Mouse (Mus musculus): ENCODE results near the gene Rps7.

Rps7 gene

DNA sequence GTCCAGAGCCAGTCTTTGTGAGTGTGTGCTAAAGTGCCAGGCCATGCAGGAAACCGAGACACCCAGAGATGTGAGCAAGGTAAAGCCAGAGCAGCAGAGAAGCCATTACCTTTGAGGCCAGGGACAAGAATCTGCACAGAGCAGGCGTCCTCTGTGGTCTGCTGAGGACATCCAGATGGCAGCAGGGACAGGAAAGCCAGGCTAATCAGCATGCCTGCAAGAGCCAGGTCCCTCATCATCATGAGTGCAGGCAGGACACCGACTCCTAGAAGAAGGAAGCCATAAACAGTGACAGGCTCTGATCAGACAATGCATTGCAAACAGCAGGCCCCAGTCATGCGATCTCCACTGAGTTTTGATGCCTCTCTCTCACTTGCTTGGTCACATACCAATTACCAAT, 18.5 kb downstream of the Rps7 start:
- no peak for DNase-seq (ENCODE audit: low spot score in 2 of 2)

DNA sequence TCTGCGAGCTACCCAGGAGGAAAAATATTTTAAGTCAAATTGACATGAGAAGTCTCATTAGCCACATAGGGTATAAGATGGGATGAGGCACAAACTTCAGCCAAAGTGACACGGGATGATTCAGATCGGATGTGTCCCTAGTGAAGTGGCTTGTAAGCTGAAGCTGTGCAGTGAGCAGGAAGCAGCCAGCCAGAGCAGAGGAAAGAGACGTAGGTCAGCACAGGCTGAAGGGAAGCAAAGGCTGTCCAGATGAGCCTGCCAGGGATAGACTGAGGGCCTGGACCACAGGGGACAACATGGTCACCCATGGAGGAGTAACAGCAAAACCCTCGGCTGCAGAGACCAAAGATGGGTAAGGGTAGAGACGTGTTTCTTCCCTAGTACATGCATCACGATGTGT, 21.4 kb downstream of the Rps7 start:
- DNase-seq (ENCODE audit: low spot score in 2 of 2) = no peak

DNA sequence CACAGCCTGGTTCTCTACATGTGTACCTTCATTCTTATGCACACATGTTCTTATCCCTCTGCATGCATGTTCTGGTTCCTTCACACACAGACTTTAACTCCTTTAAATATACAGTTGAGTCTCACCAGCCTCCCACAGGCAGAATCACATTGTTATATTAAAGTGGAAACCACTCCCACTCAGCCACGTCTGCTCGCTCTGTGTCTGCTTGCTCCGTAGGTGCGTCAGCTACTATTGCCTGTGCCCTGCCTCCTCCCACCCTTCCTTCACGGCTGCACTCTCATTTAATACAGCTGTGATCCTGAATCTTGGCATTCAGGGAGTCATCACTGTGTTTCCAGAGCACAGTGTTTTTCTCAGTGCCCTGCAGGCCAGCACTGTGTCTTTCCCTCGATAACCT, 23.4 kb downstream of the Rps7 start:
- DNase-seq (ENCODE audit: low spot score in 2 of 2) = peak; percentile 67 to 76

DNA sequence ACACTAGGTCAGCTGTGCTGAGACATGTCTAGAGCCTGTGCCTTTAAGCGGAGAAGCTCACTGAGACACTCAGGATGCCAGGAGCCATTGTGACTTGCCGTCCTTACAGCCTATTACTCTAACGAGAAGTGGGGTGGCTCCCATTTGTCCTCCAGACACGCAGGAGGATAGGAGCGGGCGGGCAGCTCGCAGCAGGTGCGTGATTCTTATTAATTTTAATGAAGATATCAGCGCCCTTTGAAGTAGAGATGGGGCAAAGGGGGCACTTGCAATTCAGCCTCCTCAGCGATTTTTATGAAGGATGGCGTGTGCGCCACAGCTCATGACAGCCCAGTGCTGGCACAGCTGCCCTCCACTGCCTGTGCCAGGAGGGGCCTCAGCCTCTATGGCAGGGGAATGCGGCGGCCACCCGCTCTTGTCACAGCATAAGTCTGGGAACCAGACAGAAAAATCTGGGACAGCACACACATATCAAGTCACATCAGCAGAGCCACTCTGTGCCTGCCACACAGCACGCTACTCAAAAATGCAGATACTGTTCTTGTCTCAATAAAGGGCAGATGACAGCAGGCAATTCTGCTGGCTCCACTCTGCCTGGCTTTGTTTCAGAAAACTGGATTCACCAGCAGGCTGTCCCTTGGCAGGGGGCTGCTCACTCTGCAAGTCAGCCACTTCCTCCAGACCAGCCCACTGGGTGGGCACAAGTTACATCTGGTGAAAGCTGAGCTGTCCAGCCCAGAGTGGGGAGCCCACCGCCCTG, 28.0 kb downstream of the Rps7 start:
- DNase-seq (ENCODE audit: low spot score in 2 of 2) = peak; percentile 30 to 34

DNA sequence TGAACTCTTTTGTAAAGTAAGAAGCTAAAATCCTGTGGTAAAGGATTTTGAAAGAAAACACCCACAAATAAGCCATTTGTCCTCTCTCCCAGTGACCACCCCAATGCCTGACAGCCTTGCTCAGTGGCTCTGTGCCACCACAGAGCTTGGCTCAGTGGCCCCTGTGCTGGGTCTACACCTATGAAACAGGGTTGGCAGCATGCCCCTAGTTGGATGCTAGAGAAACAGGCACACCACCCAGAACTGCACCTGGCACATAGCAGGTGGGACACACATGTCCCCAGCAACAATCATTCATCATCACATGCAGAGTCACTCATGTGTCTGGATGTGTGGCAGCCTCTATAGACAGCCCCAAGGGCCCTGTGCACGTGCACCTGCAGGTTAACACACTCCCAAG, 32.3 kb downstream of the Rps7 start:
- DNase-seq (ENCODE audit: low spot score in 2 of 2) = no peak

DNA sequence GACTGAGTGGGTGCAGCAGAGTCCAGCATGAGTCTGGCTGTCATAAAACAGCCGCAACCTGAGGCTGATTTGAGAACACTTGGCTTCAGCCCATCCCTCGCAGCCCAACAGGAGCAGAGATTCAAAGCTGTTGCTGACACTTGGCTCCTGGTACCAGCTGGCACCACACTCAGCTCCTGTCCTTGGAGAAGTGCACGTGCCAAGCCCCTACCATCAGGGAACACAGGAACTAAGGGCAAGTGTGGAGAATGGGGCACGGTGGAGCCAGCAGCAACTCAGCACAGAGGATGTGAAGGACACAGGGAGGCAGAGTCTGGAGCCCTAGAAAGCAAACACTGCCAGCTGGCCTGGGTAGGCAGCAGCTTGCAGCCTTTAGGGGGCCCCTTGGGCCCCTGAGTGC, 33.5 kb downstream of the Rps7 start:
- DNase-seq (ENCODE audit: low spot score in 2 of 2) = no peak

DNA sequence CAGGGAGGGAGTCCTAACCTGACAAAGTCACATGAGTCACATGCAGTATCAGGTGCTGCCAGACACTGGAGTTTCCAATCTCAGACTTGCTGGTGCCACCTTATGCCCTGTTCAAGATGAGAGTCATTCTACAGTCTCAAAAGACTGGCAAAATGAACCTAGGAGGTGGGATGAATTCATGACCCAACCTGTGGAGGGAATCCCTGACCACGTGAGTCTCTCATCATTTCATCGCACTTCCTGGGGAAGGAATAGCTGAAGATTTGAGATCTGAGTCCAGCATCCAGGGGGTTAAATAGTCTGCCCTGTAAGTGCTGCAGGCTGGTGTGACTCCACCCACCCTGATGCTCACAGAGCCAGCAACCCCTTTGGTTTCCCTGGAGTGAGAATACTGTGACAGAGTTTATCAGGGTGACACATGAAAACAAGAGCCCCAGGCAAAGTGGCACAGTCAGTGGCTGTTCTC, 37.2 kb downstream of the Rps7 start:
- no peak for DNase-seq (ENCODE audit: low spot score in 2 of 2)

DNA sequence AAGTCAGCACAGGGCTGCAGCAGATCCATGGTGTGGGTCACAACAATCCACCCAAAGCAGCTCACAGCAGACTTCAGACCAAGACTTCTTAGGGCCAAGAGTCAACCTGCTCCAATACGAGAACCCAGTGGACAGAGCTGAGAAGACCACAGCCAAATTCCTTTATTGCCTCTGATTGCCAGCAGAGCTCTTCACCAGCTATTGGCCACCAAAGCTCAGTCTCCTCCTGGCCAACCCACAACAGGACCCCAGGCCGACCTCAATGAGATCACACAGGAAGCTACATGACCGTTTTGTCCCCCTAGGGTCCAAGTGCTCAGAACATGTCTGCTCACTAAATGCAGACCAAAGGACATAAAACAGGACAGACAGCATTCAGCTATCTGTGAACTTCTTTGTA, 37.6 kb downstream of the Rps7 start:
- DNase-seq (ENCODE audit: low spot score in 2 of 2) = no peak

DNA sequence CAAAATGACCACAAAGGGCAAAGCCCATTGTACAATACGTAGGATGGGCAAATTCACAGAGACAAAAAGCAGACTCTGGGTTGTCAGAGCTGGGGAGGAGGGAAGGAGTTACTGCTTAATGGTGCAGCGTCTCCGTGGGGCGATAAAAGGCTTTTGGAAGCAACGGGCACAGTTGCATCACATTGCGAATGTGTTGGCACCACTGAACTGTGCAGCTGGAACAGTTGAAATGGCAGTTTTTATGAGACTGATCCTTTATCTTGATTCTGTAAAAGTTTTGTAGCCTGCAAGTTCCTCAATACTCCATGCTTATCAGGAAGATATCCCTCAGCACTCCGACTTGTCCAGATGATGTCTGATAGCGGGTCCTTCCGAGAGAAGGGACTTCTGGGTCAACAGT, 38.1 kb downstream of the Rps7 start:
- DNase-seq (ENCODE audit: low spot score in 2 of 2) = no peak

DNA sequence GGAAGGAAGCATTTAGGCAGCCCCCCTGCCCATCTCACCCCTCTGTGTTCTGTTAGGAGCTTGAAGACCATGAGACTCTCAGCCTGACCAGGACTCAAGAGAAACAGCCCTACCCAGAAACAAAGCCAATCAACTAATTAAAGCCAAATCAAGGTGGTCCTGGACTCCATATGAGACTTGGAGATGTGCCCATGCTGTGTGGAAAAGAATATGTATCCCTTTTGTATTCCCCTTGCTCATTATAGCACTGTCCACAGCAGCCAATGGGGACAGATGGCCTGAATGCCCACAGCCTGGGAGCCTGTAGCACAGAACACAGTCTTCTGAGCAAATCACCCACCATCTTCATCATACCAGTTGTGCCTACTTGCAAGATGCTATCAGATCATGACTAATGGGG, 38.9 kb downstream of the Rps7 start:
- DNase-seq (ENCODE audit: low spot score in 2 of 2) = no peak

DNA sequence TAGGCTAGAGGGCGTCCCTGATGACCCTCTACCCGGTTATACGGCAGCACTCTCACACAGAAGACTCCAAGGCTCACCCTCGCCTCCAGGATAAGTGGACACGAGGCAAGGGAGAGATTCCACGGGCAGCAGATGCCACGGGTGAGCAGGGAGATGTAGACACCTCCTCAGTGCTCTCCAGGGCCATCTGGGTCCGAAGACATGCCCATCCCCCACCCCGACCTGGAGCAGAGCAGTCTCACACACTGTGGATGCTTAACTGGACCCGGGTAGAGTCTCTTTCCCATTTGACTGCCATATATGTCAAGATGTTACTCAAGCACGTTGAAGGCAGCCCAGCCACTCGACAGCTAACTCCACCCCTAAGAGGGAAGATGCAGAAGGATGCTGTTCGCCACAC, 45.3 kb downstream of the Rps7 start:
- no peak for DNase-seq (ENCODE audit: low spot score in 2 of 2)

DNA sequence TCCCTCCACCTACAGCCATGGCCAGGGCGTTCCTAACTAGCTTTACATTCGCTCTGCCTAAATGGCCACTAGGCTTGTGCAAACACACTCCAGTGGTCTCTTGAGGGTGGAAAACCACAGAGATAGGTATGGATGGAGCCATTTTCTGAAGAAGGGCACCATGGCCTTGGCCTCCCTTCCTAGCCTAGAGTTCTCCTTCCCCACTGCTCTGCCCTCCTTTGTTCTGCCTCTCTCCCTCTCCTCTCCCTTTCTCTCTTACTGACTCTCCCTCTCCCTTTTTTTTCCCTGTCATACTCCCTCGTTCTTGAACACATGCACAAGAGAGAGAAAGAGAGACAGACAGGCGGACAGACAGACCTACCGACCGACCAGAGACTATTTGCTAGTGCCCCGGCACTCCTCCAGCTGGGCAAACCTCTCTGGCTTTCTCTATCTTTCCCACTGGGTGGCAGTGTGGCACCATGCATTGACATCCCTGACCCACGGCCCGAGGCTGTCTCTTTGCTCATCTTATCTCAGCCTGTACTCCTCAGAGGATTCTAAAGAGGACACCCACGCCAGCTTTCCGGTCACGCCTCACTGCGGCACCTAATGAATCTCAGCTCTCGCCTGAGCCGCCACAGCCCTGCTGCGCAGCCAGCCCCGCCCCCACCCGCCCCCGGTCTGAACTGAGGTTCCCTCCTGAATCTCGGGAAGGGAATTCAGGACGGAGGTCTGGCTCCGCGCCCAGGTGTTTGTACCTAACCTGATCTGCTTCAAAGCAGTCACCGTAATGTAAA, 46.5 kb downstream of the Rps7 start:
- DNase-seq (ENCODE audit: low spot score in 2 of 2) = peak; percentile 91 to 94

DNA sequence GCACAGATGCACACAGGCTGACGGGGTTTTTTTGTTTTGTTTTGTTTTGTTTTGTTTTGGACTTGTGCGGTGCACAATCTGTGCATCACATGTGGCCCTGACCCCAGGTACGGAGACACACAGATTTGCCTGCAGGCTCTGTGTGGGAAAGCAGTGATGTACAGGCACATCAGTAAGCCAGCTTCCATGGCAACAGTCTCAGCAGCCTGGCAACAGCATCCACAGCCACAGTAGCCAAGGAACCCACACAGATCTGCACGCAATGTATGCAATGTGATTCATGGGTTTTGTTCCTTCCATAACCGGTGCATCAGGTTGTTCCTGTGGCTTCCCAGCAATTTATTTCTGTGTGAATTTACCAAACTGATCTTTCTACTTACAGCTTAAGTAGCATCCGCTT, 47.8 kb downstream of the Rps7 start:
- peak; percentile 88 to 91 for DNase-seq (ENCODE audit: low spot score in 2 of 2)

DNA sequence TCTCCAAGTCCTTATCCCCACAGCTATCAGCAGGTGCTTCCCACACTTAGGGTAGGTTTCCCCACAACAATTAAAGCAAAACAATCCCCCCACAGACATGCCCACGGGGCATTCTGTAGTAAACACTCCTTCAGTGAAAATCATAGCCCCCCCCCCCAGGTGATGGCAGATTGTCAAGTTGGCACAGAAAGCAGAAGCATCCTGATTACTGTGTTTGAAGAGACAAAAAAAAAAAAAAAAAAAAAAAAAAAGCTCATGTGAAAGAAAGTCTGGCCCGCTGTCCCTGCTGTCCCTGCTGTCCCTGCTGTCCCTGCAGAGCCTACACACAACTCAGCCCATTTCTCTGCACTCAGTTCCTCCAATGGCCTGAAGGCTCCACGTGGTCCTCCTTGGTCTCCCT, 51.7 kb downstream of the Rps7 start:
- DNase-seq (ENCODE audit: low spot score in 2 of 2) = no peak

DNA sequence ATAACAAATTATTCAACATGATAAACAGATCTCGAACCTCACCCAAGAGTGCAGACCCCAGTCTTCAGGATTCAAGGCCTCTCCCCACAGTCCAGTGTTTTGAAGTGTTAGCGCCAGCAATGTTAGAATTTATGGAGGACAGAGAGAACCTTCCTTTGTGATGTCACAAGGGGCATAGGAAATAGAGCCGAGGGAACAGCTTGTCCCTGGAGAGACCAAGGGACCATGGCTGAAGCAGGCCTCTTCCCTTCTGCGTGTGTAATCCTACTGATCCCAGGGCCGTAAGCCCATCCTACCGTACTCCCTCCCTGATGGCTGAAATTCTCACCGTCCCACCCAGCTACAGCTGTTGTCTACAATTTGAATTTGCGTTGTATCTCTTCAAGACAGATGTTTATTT, 53.3 kb downstream of the Rps7 start, which contains the start of gene Allc:
TSS of gene Allc (minus strand) at position 101 of the 400 bp plus-strand sequence.
- DNase-seq (ENCODE audit: low spot score in 2 of 2) = no peak
